Mouse (Mus musculus) kidney, postnatal 0 days (tissue): ENCODE data around the gene Gm16181. TPM values are rescaled to one million over a fixed set of nuclear protein-coding genes. Genes with fewer than 3 reads are reported as not detected.

Experiments used
- ATAC-seq: fragments of 200-750 bp; cut with Nextera tagmentation; replicated peaks from 2 replicates; pipeline ENCODE4 v1.8.0; 2017; ENCODE audit warnings: low read depth, moderate number of reproducible peaks, moderate TSS enrichment, moderate library complexity; ENCODE audit not compliant: low FRiP score
- DNase-seq: peaks from one replicate; pipeline ENCODE4 v3.0.0-alpha.2; 2016; ENCODE audit warnings: low spot score
- H3K27ac ChIP-seq: fragments of 300-500 bp; sonication (generic); 2 replicates; pipeline ENCODE4 v1.5.1; 2014; ENCODE audit warnings: mild to moderate bottlenecking
- H3K27me3 ChIP-seq: fragments of 300-500 bp; sonication (generic); 2 replicates; pipeline ENCODE4 v1.6.1; 2014; ENCODE audit warnings: low read length, mixed read lengths; ENCODE audit not compliant: insufficient read depth
- H3K36me3 ChIP-seq: fragments of 300-500 bp; sonication (generic); 2 replicates; pipeline ENCODE4 v1.6.1; 2014; ENCODE audit warnings: low read length, mixed read lengths; ENCODE audit not compliant: insufficient read depth
- H3K4me1 ChIP-seq: fragments of 300-500 bp; sonication (generic); replicated peaks from 2 replicates; pipeline ENCODE4 v1.6.1; 2014; ENCODE audit warnings: antibody characterized with exemption, low read length, mixed read lengths; ENCODE audit not compliant: insufficient read depth
- H3K4me2 ChIP-seq: fragments of 300-500 bp; sonication (generic); 2 replicates; pipeline ENCODE4 v1.6.1; 2014; ENCODE audit warnings: mild to moderate bottlenecking, low read length, moderate library complexity, mixed read lengths
- H3K4me3 ChIP-seq: fragments of 300-500 bp; sonication (generic); replicated peaks from 2 replicates; pipeline ENCODE4 v1.5.1; 2014; ENCODE audit warnings: low read depth, low read length
- H3K9ac ChIP-seq: fragments of 300-500 bp; sonication (generic); 2 replicates; pipeline ENCODE4 v1.6.1; 2014; ENCODE audit warnings: low read depth, low read length
- H3K9me3 ChIP-seq: fragments of 300-500 bp; sonication (generic); replicated peaks from 2 replicates; pipeline ENCODE4 v1.6.1; 2016; ENCODE audit warnings: low read length, inconsistent platforms, mixed read lengths
- CTCF ChIP-seq: IDR thresholded peaks from 2 replicates; pipeline ENCODE4 v1.5.1; 2016; ENCODE audit warnings: antibody characterized with exemption, low read depth, mild to moderate bottlenecking, moderate library complexity
- WGBS: fragments of 180-500 bp; shearing (Covaris S2); extraction: QIAGEN DNeasy Blood & Tissue Kit; methylation state at CpG from one replicate; pipeline ENCODE4 v1.1.7; 2014; 5-methylcytosine and 5-hydroxymethylcytosine counted together
- polyA plus RNA-seq: library from polyadenylated mRNA; unstranded; fragments of >200 nt; fragmentation: Nextera tagmentation; extraction: Ambion mirVana; gene quantifications from 2 replicates; pipeline ENCODE4 v1.2.1, GENCODE M21; 2015

Gene Gm16181
- polyA plus RNA-seq, 1 experiment from 2014 or later = 0.25 TPM

GRCm38 (mm10) chr17:35237504-35237903, 16.9 kb downstream of the Gm16181 start:
- Histone ChIP-seq H3K9ac (no peak overlapping the region), H3K9me3 (no peaks in the 10 kb centered on the region), H3K4me3 (no peak overlapping the region), H3K4me2 (no peak overlapping the region), H3K27me3 (no peaks in the 10 kb centered on the region), H3K4me1 (peaks cover 25% of the 10 kb centered on the region), H3K27ac (no peak overlapping the region), H3K36me3 (no peaks in the 10 kb centered on the region)
- WGBS = 74% methylated on average over 12 of the region's 12 CpGs
- DNase-seq (no peak), ATAC-seq (no peak)
- no peak for TF ChIP-seq CTCF

DNA sequence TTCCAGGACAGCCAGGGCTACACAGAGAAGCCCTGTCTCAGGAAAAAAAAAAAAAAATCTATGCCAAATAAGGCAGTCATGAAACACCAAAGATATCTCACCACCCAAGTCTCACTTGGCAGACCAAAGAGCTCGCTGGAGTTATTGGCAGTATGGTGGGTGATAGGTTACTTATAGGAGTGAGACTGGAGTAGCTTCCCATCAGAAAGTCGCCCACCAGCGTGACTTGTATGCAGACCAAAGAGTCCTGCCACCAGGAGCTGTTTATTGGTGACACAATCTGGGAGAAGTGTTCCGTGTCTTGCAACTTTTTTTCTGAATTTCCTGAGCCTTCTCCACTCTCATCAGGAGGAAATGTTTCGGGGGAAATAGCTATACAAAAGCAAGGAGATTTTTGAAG, 19.1 kb downstream of the Gm16181 start:
- no peaks in the 10 kb centered on the region for H3K9me3 ChIP-seq
- no peak for ATAC-seq
- DNase-seq = no peak
- H3K27ac ChIP-seq = no peak overlapping the region
- no peak for TF ChIP-seq CTCF
- H3K27me3 ChIP-seq = no peaks in the 10 kb centered on the region
- H3K36me3 ChIP-seq = peaks cover 9% of the 10 kb centered on the region
- H3K4me2 ChIP-seq = no peak overlapping the region
- 73% methylated on average over 5 of the region's 5 CpGs for WGBS
- H3K4me3 ChIP-seq = no peak overlapping the region
- H3K4me1 ChIP-seq = peaks cover 21% of the 10 kb centered on the region
- no peak overlapping the region for H3K9ac ChIP-seq

DNA sequence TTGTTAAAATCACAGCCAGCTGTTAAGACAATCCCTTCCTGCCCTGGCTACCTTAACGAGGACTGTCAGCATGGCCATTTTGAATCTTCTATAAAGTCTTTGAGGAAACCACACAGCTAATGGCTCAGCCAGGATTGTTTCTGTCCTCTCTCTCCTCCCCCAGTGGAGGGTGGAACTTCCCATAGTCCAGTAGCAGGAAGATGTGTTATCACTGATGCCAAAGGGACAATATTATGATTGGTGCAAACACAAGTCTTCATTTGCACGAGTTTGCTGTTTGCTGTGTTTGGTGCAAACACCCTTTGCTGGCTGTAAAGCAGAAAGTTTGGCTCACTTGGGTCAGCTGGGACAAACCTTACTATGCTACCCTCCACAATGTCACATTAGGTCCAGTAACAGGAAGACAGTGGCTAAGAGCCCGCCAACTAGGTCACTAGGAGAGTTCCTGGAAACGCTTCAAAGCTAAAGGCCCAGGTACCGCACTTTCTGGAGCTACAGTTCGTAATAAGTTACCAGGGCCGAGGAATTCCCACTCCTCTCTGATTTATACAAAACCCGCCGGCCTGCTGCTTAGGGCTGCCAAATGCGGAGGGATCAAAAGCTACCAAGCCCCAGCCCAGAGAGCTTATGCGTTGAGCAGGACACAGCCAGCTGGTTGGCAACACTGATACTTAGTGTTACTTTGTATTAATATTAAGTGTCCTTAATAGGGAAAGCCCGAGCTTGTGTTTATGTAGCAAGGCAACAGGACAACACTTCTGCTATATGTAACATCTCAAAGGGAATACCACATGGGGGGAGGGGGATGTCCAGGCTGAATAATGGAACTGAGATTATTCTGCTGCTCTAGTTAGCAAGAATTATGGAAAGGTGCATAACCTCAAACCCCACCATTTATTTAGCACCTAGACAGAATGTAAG, 20.0 kb downstream of the Gm16181 start:
- Histone ChIP-seq H3K4me2 (peak overlapping the region; percentile 84), H3K4me3 (peak overlapping the region; percentile 97), H3K9ac (peak overlapping the region; percentile 100), H3K27me3 (no peaks in the 10 kb centered on the region), H3K9me3 (no peaks in the 10 kb centered on the region), H3K27ac (peak overlapping the region; percentile 100), H3K4me1 (peaks cover 25% of the 10 kb centered on the region), H3K36me3 (peaks cover 14% of the 10 kb centered on the region)
- DNase-seq (peak; percentile 39), ATAC-seq (peak; percentile 1; the same call in 1 of the 2 replicates)
- 21% methylated on average over 12 of the region's 12 CpGs for WGBS
- TF ChIP-seq CTCF = no peak

DNA sequence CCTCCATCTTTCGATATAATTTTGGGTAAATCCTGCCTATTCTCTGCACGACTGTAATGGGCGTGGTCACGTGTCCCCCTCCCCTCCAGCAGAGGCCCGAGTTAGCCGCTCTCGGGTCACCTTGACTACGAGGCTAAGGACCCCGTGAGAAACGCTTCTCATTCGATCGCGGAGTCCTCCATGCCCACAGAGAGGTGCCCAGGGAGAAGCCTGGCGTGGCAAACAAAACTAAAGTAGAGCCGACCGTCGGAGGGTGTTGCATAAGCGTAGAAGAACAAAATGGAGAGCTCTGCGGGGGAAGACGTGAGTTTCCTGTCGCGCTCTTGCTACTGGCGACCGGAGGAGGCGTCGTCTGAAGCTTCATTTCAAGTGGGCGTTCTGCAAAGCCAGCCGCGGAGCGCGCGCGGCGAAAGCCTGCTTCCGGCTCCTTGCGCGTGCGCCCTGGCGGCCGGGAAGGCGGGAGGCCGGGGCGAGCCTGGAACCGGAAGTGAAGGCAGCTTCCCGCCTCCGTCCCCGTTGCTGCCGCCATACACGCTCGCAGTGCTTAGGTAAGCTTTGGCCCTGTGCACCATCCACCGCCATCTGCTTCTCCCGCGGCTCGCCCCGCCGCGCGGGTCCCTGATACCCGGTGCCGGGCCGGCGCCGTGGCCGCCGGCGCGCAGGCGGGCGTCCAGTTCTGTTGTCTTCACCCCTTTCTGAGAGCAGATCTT, 20.8 kb downstream of the Gm16181 start, which contains the start of gene Ddx39b:
Ddx39b (plus strand) TSS at position 442 of the 710 bp plus-strand sequence.
- H3K27me3 ChIP-seq = no peaks in the 10 kb centered on the region
- H3K27ac ChIP-seq = peak within 1 kb of the TSS; percentile 100
- peak; percentile 27; the same call in 1 of the 2 replicates for TF ChIP-seq CTCF
- under 1% methylated on average over 68 of the region's 69 CpGs for WGBS
- H3K9ac ChIP-seq = peak within 1 kb of the TSS; percentile 100
- DNase-seq = peak; percentile 98
- H3K4me1 ChIP-seq = peaks cover 25% of the 10 kb centered on the region
- peak within 1 kb of the TSS; percentile 84 for H3K4me2 ChIP-seq
- peaks cover 19% of the 10 kb centered on the region for H3K36me3 ChIP-seq
- peak; percentile 84 for ATAC-seq
- no peaks in the 10 kb centered on the region for H3K9me3 ChIP-seq
- H3K4me3 ChIP-seq = peak within 1 kb of the TSS; percentile 97

GRCm38 (mm10) chr17:35242015-35242941, 21.6 kb downstream of the Gm16181 start:
- ATAC-seq = peak; percentile 37
- peaks cover 25% of the 10 kb centered on the region for H3K4me1 ChIP-seq
- H3K4me2 ChIP-seq = peak overlapping the region; percentile 84
- H3K27ac ChIP-seq = peak overlapping the region; percentile 100
- TF ChIP-seq CTCF = no peak; the same call in 1 of the 2 replicates
- under 1% methylated on average over 55 of the region's 55 CpGs for WGBS
- H3K27me3 ChIP-seq = no peaks in the 10 kb centered on the region
- peak overlapping the region; percentile 100 for H3K9ac ChIP-seq
- peak; percentile 82 for DNase-seq
- H3K9me3 ChIP-seq = no peaks in the 10 kb centered on the region
- H3K4me3 ChIP-seq = peak overlapping the region; percentile 97
- H3K36me3 ChIP-seq = peaks cover 27% of the 10 kb centered on the region
